Mouse (Mus musculus): ENCODE results near the gene Gm20518. TPM values are rescaled to one million over a fixed set of nuclear protein-coding genes. Genes with fewer than 3 reads are reported as not detected.

Gm20518 gene
- polyA plus RNA-seq, 1 experiment: 3.9 TPM

DNA sequence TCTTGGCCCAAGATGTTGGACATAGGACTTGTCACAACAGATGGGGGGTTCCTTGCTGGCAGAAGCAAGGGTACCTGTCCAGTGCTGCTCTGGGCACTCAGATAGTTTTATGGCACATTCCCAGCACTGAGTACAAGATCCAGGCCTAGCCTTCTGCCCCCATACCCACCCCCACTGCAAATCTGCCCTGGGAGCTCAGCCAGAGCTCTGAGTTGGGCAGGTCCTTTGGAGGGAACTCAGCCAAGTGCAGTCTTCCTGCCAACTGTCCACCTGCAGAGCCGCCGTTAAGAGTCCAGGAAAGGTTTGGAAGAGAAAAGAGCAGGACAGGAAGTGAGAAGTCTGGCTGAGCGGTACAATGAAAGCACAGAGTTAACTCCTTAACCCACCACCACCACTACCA is 1.1 kb upstream of the Gm20518 start:
- DNase-seq (ENCODE audit: low read depth): peak; percentile 16
- no peak for TF ChIP-seq POLR2A (IDR thresholded peaks at IDR 0.05; ENCODE audit: borderline replicate concordance, extremely low read depth, insufficient read depth, insufficient read length, poor library complexity, severe bottlenecking)
- TF ChIP-seq CTCF (IDR thresholded peaks at IDR 0.05; ENCODE audit: borderline replicate concordance, extremely low read depth, insufficient read depth, insufficient read length): no peak

DNA sequence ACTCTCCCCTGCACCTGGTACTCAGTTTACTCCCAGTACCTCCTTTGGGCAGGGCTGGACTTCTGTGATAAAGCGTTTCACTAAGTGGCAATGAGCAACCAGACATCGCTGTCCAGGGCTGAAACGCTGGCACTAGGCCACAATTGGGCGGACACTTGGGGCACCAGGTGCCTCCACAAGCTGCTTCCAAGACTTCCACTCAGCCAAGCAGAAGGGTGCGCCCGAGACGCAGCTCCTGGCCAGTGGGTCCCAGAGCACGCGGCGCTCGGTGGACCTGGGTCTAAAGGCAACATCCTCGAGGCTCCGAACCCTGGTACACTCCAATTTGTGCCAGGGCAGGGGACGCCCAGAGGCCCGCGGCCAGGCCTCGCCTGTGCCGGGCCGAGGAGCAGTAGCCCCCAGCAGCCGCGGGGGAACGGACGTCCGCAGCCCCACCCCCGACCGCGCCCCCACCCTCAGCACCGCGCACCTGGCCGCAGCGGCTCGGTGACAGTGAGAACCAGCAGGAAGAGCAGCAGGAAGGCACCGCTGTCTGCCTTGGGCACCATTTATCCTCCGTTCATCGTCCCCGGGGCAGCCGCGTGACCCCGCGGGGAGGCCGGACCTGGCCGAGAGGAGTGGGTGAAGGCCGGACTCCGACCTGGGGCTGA is 429 bp downstream of the Gm20518 start:
- TF ChIP-seq CTCF (IDR thresholded peaks at IDR 0.05; ENCODE audit: borderline replicate concordance, extremely low read depth, insufficient read depth, insufficient read length) (no peak), POLR2A (IDR thresholded peaks at IDR 0.05; ENCODE audit: borderline replicate concordance, extremely low read depth, insufficient read depth, insufficient read length, poor library complexity, severe bottlenecking) (no peak)
- DNase-seq (ENCODE audit: low read depth): peak; percentile 81

DNA sequence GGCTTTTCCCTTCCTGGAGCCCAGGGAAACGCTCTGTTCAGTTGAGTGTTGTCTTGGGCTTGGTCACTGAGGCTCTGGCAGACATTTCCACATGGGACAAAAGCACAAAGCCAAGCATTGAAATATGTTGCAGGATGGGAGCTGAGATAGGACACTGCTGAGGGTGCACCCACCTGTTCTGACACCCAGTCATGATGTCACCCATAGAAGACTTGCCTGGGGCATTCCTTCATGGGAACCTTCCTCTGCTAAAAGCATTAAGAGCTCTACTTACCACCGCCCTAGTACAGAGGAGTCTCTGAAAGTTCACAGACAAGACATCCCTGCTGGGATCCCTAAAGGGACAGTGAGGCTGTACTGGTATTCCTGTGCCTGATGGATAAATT is 1.1 kb downstream of the Gm20518 start:
- peak; percentile 6 for DNase-seq (ENCODE audit: low read depth)
- TF ChIP-seq POLR2A (IDR thresholded peaks at IDR 0.05; ENCODE audit: borderline replicate concordance, extremely low read depth, insufficient read depth, insufficient read length, poor library complexity, severe bottlenecking): no peak
- TF ChIP-seq CTCF (IDR thresholded peaks at IDR 0.05; ENCODE audit: borderline replicate concordance, extremely low read depth, insufficient read depth, insufficient read length): no peak

DNA sequence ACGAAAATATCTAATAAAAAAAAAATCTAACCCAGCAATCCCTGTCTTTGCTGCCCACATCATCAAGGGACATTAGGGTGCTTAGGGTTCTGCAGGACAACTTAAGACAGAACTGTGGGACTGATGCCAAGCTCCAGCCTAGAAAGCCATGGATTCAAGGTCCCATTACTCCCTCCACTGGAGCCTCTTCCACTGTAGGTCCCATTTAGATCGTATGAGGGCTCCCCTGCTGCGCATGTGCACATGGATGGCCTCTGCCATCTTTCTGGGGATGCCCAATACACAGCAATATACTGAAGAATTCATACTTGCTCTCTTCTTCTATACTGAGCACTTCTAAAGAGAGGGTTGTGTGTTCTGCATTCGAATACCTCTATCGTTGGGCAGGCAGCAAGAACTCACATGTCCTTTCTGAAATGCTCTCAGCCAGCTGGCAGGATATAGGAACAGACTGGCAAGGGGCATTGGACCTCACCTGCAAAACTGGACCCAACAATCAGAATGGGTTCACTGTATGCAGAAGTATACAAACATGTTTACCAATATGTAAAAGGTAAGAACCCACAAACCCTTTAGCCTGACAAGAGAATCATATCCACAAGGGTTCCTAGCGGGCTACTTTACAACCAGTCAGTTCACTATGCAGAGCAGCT is 1.7 kb downstream of the Gm20518 start:
- TF ChIP-seq POLR2A (IDR thresholded peaks at IDR 0.05; ENCODE audit: borderline replicate concordance, extremely low read depth, insufficient read depth, insufficient read length, poor library complexity, severe bottlenecking): no peak
- no peak for TF ChIP-seq CTCF (IDR thresholded peaks at IDR 0.05; ENCODE audit: borderline replicate concordance, extremely low read depth, insufficient read depth, insufficient read length)
- no peak for DNase-seq (ENCODE audit: low read depth)

DNA sequence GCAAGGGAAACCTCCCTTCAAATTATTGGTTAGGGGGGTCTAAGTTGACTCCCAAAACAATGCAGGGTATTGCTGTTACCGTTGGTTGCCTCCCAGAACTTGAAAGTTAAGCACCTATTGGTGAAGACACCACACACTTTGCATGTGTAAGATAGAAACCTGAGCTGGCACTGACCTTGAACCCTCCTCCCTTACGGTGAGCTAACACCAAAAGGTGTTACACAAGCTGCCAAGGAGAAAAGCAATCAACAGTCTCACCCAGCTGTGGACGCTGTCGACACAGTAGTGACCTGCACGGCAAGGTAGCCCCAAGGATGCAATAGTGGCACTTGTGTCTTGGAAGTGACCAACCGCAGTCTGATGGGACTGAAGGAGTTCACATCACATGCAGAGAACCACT is 7.4 kb downstream of the Gm20518 start:
- no peak for DNase-seq (ENCODE audit: low read depth)
- TF ChIP-seq POLR2A (IDR thresholded peaks at IDR 0.05; ENCODE audit: borderline replicate concordance, extremely low read depth, insufficient read depth, insufficient read length, poor library complexity, severe bottlenecking): no peak

DNA sequence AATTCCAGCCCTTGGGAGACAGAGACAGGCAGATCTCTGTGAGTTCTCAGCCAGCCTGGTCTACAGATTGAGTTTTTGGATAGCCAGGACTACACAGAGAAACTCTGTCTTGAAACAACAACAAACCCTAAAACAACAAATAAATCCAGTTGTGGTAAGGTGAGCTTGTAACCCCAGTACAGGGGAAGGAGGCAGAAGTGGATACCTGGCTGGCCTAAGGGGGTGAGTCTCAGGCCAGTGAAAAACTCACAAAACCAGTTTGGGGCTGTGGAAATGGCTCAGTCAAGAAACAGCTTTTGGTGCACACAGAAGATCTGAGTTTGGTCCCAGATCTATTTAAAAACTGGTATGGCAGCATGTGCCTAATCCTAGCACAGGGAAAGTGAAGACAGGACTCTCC is 9.3 kb downstream of the Gm20518 start:
- TF ChIP-seq CTCF (IDR thresholded peaks at IDR 0.05; ENCODE audit: borderline replicate concordance, extremely low read depth, insufficient read depth, insufficient read length) (no peak), POLR2A (IDR thresholded peaks at IDR 0.05; ENCODE audit: borderline replicate concordance, extremely low read depth, insufficient read depth, insufficient read length, poor library complexity, severe bottlenecking) (no peak)
- DNase-seq (ENCODE audit: low read depth): no peak

DNA sequence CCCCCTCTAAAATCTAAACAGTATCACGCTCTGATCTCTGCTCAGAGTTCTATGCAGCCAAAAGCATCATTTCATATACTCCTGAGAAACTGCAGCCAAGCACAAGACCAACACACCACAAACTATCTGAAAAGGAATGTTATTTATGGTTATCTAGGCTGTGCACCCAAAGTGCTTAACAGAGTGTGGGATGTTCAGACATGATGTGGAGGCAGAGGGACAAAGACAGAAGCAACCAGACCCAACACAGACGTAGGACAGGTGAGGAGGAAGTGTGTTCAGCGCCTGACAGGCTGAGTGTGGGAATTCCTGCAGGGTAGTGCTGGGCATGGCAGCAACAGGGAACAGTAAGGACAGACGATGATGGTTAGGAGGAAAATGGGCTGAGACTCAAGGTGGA is 11.9 kb downstream of the Gm20518 start:
- DNase-seq (ENCODE audit: low read depth): no peak
- TF ChIP-seq CTCF (IDR thresholded peaks at IDR 0.05; ENCODE audit: borderline replicate concordance, extremely low read depth, insufficient read depth, insufficient read length) (no peak), POLR2A (IDR thresholded peaks at IDR 0.05; ENCODE audit: borderline replicate concordance, extremely low read depth, insufficient read depth, insufficient read length, poor library complexity, severe bottlenecking) (no peak)

DNA sequence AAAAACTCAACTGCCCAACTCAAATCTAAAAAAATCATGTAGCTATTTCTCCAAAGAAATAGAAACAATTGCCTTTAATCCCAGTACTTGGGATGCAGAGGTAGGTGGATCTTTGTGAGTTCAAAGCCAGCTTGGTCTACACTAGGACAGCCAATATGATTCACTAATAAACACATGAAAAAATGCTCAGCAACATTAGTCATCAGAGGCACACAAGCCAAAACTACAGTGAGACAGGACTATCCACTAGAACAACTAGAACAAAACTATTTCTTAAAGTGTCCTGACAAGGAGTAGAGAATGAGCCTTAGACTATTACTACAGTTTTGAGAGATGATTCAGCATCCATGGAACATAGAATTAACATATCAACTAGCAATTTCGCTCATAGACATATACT is 15.4 kb downstream of the Gm20518 start:
- DNase-seq (ENCODE audit: low read depth): no peak
- TF ChIP-seq POLR2A (IDR thresholded peaks at IDR 0.05; ENCODE audit: borderline replicate concordance, extremely low read depth, insufficient read depth, insufficient read length, poor library complexity, severe bottlenecking): no peak
- TF ChIP-seq CTCF (IDR thresholded peaks at IDR 0.05; ENCODE audit: borderline replicate concordance, extremely low read depth, insufficient read depth, insufficient read length): no peak

DNA sequence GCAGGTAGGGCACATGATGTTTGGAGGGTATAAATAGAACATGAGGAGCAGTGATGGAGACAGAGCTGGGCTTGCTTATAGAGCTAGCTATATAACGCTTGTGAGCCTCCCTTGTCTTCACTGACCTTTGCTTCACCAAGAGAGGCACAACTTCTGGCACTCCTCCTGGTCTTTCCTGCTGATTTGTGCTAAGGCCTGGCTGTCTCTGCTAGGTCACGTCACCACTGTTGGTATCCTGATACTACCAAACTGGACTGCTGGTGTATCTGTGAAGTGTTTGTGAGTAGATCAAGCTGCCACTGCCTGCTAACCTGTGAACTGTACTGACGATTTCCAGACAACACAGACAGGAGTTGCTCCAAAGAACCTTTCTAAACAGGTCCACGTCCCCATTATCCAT is 16.3 kb downstream of the Gm20518 start:
- DNase-seq (ENCODE audit: low read depth): no peak
- no peak for TF ChIP-seq CTCF (IDR thresholded peaks at IDR 0.05; ENCODE audit: borderline replicate concordance, extremely low read depth, insufficient read depth, insufficient read length)
- TF ChIP-seq POLR2A (IDR thresholded peaks at IDR 0.05; ENCODE audit: borderline replicate concordance, extremely low read depth, insufficient read depth, insufficient read length, poor library complexity, severe bottlenecking): no peak

DNA sequence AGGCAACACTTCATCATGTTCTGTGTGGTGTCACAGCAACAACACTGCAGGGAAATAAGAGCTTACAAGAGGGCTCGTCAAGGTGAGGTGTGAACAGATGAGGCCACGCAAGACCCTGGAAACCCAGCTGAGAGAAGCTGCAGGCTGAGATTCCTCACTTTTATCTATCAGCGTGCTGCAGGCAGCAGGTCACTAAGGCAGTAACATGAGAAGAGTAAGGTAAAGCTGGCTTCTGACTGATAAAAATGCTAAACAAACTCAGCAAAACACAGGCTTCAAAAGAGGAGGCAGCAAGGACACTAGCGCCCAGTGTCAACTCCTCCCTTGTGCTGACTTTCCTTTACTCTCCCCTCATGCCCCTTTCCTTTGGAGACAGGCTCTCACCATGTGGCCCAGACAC is 18.5 kb downstream of the Gm20518 start:
- DNase-seq (ENCODE audit: low read depth): no peak
- TF ChIP-seq POLR2A (IDR thresholded peaks at IDR 0.05; ENCODE audit: borderline replicate concordance, extremely low read depth, insufficient read depth, insufficient read length, poor library complexity, severe bottlenecking): no peak
- no peak for TF ChIP-seq CTCF (IDR thresholded peaks at IDR 0.05; ENCODE audit: borderline replicate concordance, extremely low read depth, insufficient read depth, insufficient read length)

DNA sequence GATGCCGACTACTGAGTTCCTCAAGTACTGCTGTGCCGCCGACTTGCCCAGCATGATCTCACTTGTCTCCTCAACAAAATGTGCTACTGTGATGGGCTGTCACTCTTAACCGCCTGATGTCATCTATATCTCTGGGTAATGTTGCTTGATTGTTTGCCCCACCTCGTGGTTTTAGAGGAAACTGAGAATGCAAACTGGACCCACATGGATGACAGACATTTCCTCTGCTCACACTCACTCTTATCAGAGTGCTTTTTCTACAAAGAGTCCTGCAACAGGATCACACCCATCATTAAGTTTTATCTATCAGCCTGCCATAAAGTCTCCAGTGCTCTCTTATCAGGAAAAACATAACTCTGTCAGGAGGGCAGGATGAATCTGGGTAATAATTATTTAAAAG is 20.2 kb downstream of the Gm20518 start:
- TF ChIP-seq CTCF (IDR thresholded peaks at IDR 0.05; ENCODE audit: borderline replicate concordance, extremely low read depth, insufficient read depth, insufficient read length): no peak
- no peak for DNase-seq (ENCODE audit: low read depth)

DNA sequence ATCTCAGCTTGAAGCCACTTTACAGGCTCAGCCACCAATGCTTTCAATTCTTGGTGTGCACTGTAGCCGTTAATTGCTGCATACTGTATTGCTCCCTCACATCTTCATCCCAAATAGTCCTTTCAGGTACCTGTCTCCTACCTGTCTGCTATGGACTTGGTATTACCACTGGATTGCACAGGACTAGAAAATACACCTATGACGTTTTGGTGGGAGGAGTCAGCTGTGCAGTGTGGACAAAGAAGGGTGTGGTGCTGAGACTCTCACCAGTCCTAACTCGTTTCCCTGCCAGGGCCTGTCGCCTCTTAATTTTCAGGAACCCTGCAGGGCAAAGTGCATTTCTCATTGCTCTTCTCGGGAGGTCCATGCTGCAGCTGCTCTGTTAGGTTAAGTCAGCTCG is 25.7 kb downstream of the Gm20518 start:
- DNase-seq (ENCODE audit: low read depth): no peak
- TF ChIP-seq CTCF (IDR thresholded peaks at IDR 0.05; ENCODE audit: borderline replicate concordance, extremely low read depth, insufficient read depth, insufficient read length) (no peak), POLR2A (IDR thresholded peaks at IDR 0.05; ENCODE audit: borderline replicate concordance, extremely low read depth, insufficient read depth, insufficient read length, poor library complexity, severe bottlenecking) (no peak)
